Mouse (Mus musculus): ENCODE results near the gene Lims1.

- TF ChIP-seq CTCF (IDR thresholded peaks at IDR 0.05; ENCODE audit: borderline replicate concordance, control insufficient read depth, extremely low read depth, insufficient read depth, low read length, poor library complexity) (no peak), POLR2A (IDR thresholded peaks at IDR 0.05; ENCODE audit: control insufficient read depth, extremely low read depth, insufficient read depth, low read length, poor library complexity) (no peak)
These were observed 60.0 kb downstream of the Lims1 start for GRCm38 (mm10) chr10:58383282-58383681.

All from thymus, adult 2 months (tissue).